Mouse (Mus musculus) bone marrow macrophage, adult 2 months (primary cell): Measurements from ENCODE around the gene Ctnna3.
"Not testable (repeated sequence)": the region's sequence is repeated elsewhere in the genome, so short reads cannot be mapped to it uniquely, and the experiment has no call there.

Experiments used
- CTCF ChIP-seq: IDR thresholded peaks from 2 replicates; pipeline ENCODE4 v1.5.1; 2012; ENCODE audit warnings: low read depth, mild to moderate bottlenecking, low read length, moderate library complexity
- POLR2A ChIP-seq: IDR thresholded peaks from 2 replicates; pipeline ENCODE4 v1.6.1; 2012; ENCODE audit warnings: mild to moderate bottlenecking, low read depth, low read length, borderline replicate concordance

- not testable (repeated sequence) for TF ChIP-seq CTCF, POLR2A
These were observed 18.2 kb upstream of the Ctnna3 start for GRCm38 (mm10) chr10:63411674-63412073.
